Mouse (Mus musculus): Measurements from ENCODE around the gene Col3a1.

GRCm38 (mm10) chr1:45269421-45269820 lies 41.9 kb upstream of the Col3a1 start:
- TF ChIP-seq CTCF (IDR thresholded peaks at IDR 0.05) (no peak), EP300 (IDR thresholded peaks at IDR 0.05) (no peak)

Measured in lung, postnatal 0 days (tissue).